Mouse (Mus musculus): ENCODE results near the gene Rrh. TPM values are rescaled to one million over a fixed set of nuclear protein-coding genes. Genes with fewer than 3 reads are reported as not detected.

Rrh gene
- polyA plus RNA-seq, 1 experiment, result 0.31 TPM

- Histone ChIP-seq H3K27me3 (ENCODE audit: control insufficient read depth, insufficient read depth, low read length, poor library complexity, severe bottlenecking) (no peaks in the 10 kb centered on the region), H3K36me3 (ENCODE audit: control insufficient read depth, insufficient read depth, low read length, poor library complexity, severe bottlenecking) (peaks cover 49% of the 10 kb centered on the region), H3K9me3 (replicated peaks; ENCODE audit: control insufficient read depth, insufficient read depth, low read length, poor library complexity, severe bottlenecking) (no peaks in the 10 kb centered on the region), H3K4me1 (ENCODE audit: control insufficient read depth, insufficient read depth, low read length) (no peaks in the 10 kb centered on the region), H3K9ac (ENCODE audit: low read depth, poor library complexity, severe bottlenecking) (no peak overlapping the region), H3K4me3 (ENCODE audit: low read depth, low read length) (no peak overlapping the region), H3K27ac (ENCODE audit: insufficient read depth, low read length) (no peak overlapping the region)
- TF ChIP-seq POLR2A (IDR thresholded peaks at IDR 0.05; ENCODE audit: insufficient read depth, low read length) (no peak), EP300 (IDR thresholded peaks at IDR 0.05; ENCODE audit: insufficient read depth, low read depth, low read length) (no peak), CTCF (IDR thresholded peaks at IDR 0.05; ENCODE audit: low read depth, low read length) (no peak)
Measured at GRCm38 (mm10) chr3:129826691-129827090, 4.3 kb upstream of the Rrh start.

- peaks cover 49% of the 10 kb centered on the region for H3K36me3 ChIP-seq (ENCODE audit: control insufficient read depth, insufficient read depth, low read length, poor library complexity, severe bottlenecking)
Measured at GRCm38 (mm10) chr3:129824891-129825290, 2.5 kb upstream of the Rrh start.

GRCm38 (mm10) chr3:129824146-129824545 lies 1.8 kb upstream of the Rrh start:
- Histone ChIP-seq H3K4me1 (ENCODE audit: control insufficient read depth, insufficient read depth, low read length) (no peaks in the 10 kb centered on the region), H3K9ac (ENCODE audit: low read depth, poor library complexity, severe bottlenecking) (no peak overlapping the region), H3K27me3 (ENCODE audit: control insufficient read depth, insufficient read depth, low read length, poor library complexity, severe bottlenecking) (no peaks in the 10 kb centered on the region), H3K36me3 (ENCODE audit: control insufficient read depth, insufficient read depth, low read length, poor library complexity, severe bottlenecking) (peaks cover 46% of the 10 kb centered on the region), H3K4me3 (ENCODE audit: low read depth, low read length) (no peak overlapping the region), H3K9me3 (replicated peaks; ENCODE audit: control insufficient read depth, insufficient read depth, low read length, poor library complexity, severe bottlenecking) (no peaks in the 10 kb centered on the region), H3K27ac (ENCODE audit: insufficient read depth, low read length) (no peak overlapping the region)
- TF ChIP-seq CTCF (IDR thresholded peaks at IDR 0.05; ENCODE audit: low read depth, low read length) (no peak), EP300 (IDR thresholded peaks at IDR 0.05; ENCODE audit: insufficient read depth, low read depth, low read length) (no peak), POLR2A (IDR thresholded peaks at IDR 0.05; ENCODE audit: insufficient read depth, low read length) (no peak)

More at GRCm38 (mm10) chr3:129824891-129825290, 2.5 kb upstream of the Rrh start:
- no peak for TF ChIP-seq POLR2A (IDR thresholded peaks at IDR 0.05; ENCODE audit: insufficient read depth, low read length)
- TF ChIP-seq EP300 (IDR thresholded peaks at IDR 0.05; ENCODE audit: insufficient read depth, low read depth, low read length), result no peak
- no peaks in the 10 kb centered on the region for H3K27me3 ChIP-seq (ENCODE audit: control insufficient read depth, insufficient read depth, low read length, poor library complexity, severe bottlenecking)
- H3K9me3 ChIP-seq (replicated peaks; ENCODE audit: control insufficient read depth, insufficient read depth, low read length, poor library complexity, severe bottlenecking), result no peaks in the 10 kb centered on the region
- H3K9ac ChIP-seq (ENCODE audit: low read depth, poor library complexity, severe bottlenecking), result no peak overlapping the region
- no peaks in the 10 kb centered on the region for H3K4me1 ChIP-seq (ENCODE audit: control insufficient read depth, insufficient read depth, low read length)
- no peak overlapping the region for H3K4me3 ChIP-seq (ENCODE audit: low read depth, low read length)
- H3K27ac ChIP-seq (ENCODE audit: insufficient read depth, low read length), result no peak overlapping the region

- no peak overlapping the region for H3K4me3 ChIP-seq (ENCODE audit: low read depth, low read length)
- H3K36me3 ChIP-seq (ENCODE audit: control insufficient read depth, insufficient read depth, low read length, poor library complexity, severe bottlenecking), result peaks cover 39% of the 10 kb centered on the region
- H3K9ac ChIP-seq (ENCODE audit: low read depth, poor library complexity, severe bottlenecking), result no peak overlapping the region
- TF ChIP-seq CTCF (IDR thresholded peaks at IDR 0.05; ENCODE audit: low read depth, low read length) (no peak), EP300 (IDR thresholded peaks at IDR 0.05; ENCODE audit: insufficient read depth, low read depth, low read length) (no peak), POLR2A (IDR thresholded peaks at IDR 0.05; ENCODE audit: insufficient read depth, low read length) (no peak)
- no peaks in the 10 kb centered on the region for H3K27me3 ChIP-seq (ENCODE audit: control insufficient read depth, insufficient read depth, low read length, poor library complexity, severe bottlenecking)
- H3K27ac ChIP-seq (ENCODE audit: insufficient read depth, low read length), result no peak overlapping the region
- H3K4me1 ChIP-seq (ENCODE audit: control insufficient read depth, insufficient read depth, low read length), result no peaks in the 10 kb centered on the region
- no peaks in the 10 kb centered on the region for H3K9me3 ChIP-seq (replicated peaks; ENCODE audit: control insufficient read depth, insufficient read depth, low read length, poor library complexity, severe bottlenecking)
Measured at GRCm38 (mm10) chr3:129823293-129823692, 906 bp upstream of the Rrh start.

GRCm38 (mm10) chr3:129821736-129822135 lies 651 bp downstream of the Rrh start:
- Histone ChIP-seq H3K27ac (ENCODE audit: insufficient read depth, low read length) (no peak overlapping the region), H3K4me1 (ENCODE audit: control insufficient read depth, insufficient read depth, low read length) (no peaks in the 10 kb centered on the region), H3K27me3 (ENCODE audit: control insufficient read depth, insufficient read depth, low read length, poor library complexity, severe bottlenecking) (no peaks in the 10 kb centered on the region), H3K36me3 (ENCODE audit: control insufficient read depth, insufficient read depth, low read length, poor library complexity, severe bottlenecking) (peaks cover 28% of the 10 kb centered on the region), H3K9ac (ENCODE audit: low read depth, poor library complexity, severe bottlenecking) (no peak overlapping the region), H3K9me3 (replicated peaks; ENCODE audit: control insufficient read depth, insufficient read depth, low read length, poor library complexity, severe bottlenecking) (no peaks in the 10 kb centered on the region), H3K4me3 (ENCODE audit: low read depth, low read length) (no peak overlapping the region)
- no peak for TF ChIP-seq EP300 (IDR thresholded peaks at IDR 0.05; ENCODE audit: insufficient read depth, low read depth, low read length)
- TF ChIP-seq CTCF (IDR thresholded peaks at IDR 0.05; ENCODE audit: low read depth, low read length), result no peak
- no peak for TF ChIP-seq POLR2A (IDR thresholded peaks at IDR 0.05; ENCODE audit: insufficient read depth, low read length)

GRCm38 (mm10) chr3:129820847-129821246 lies 1.5 kb downstream of the Rrh start:
- Histone ChIP-seq H3K27ac (ENCODE audit: insufficient read depth, low read length) (no peak overlapping the region), H3K4me3 (ENCODE audit: low read depth, low read length) (no peak overlapping the region), H3K9me3 (replicated peaks; ENCODE audit: control insufficient read depth, insufficient read depth, low read length, poor library complexity, severe bottlenecking) (no peaks in the 10 kb centered on the region), H3K4me1 (ENCODE audit: control insufficient read depth, insufficient read depth, low read length) (no peaks in the 10 kb centered on the region), H3K27me3 (ENCODE audit: control insufficient read depth, insufficient read depth, low read length, poor library complexity, severe bottlenecking) (no peaks in the 10 kb centered on the region), H3K36me3 (ENCODE audit: control insufficient read depth, insufficient read depth, low read length, poor library complexity, severe bottlenecking) (peaks cover 21% of the 10 kb centered on the region), H3K9ac (ENCODE audit: low read depth, poor library complexity, severe bottlenecking) (no peak overlapping the region)
- TF ChIP-seq CTCF (IDR thresholded peaks at IDR 0.05; ENCODE audit: low read depth, low read length) (no peak), EP300 (IDR thresholded peaks at IDR 0.05; ENCODE audit: insufficient read depth, low read depth, low read length) (no peak), POLR2A (IDR thresholded peaks at IDR 0.05; ENCODE audit: insufficient read depth, low read length) (no peak)

Measured in ES-Bruce4 (cell line).